Mouse (Mus musculus): ENCODE results near the gene Mroh2a.

DNA sequence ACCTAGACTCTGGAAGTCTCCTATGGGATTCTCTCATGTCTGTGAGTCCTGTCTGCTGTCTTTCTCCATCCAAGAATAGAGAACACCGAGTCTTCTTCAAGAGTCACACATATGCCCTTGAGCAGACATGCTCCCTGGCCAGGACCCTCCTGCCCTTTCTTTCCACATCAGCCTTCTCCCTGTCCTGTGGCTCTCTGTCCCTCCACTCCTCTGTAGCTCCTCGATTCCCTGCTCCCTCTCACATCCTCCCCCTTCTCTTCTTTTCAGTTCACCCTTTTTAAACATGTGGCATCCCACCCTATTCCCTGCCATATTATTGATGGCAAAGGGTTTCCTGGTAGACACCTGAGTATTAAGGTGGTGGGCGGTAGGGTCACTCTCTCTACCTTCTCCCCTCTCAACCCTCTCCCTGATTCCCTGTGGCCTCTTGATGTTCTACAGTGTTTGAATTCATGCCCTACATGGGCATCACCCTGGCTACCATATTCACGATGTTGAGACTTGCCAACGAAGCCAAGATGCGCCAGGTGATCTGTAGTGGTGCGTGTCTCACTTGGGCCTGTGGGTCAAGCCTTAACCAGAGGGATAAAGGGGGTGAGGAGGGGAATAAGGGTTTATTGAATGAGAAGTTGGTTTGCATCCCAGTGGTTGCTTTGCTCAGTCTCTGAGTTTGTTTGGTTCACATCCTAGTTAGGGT lies 5.2 kb downstream of the Mroh2a start:
- TF ChIP-seq CTCF (IDR thresholded peaks at IDR 0.05; ENCODE audit: borderline replicate concordance, control insufficient read depth, extremely low read depth, insufficient read depth, low read length, poor library complexity) (no peak), POLR2A (IDR thresholded peaks at IDR 0.05; ENCODE audit: control insufficient read depth, extremely low read depth, insufficient read depth, low read length, poor library complexity) (no peak)

All from thymus, adult 2 months (tissue).